Mouse (Mus musculus) thymus, postnatal 14 days (tissue): ENCODE results near the gene Rnasel.

Experiments
- DNase-seq: peaks from one replicate; pipeline ENCODE4 v3.0.0; 2021

Gene Rnasel

GRCm38 (mm10) chr1:153769998-153770775 is 21.0 kb downstream of the Rnasel start:
- DNase-seq: no peak

- DNase-seq: no peak
Observed at GRCm38 (mm10) chr1:153770776-153771167, 21.5 kb downstream of the Rnasel start.

GRCm38 (mm10) chr1:153775174-153775573 is 25.9 kb downstream of the Rnasel start:
- DNase-seq: no peak

GRCm38 (mm10) chr1:153776257-153776656 is 27.0 kb downstream of the Rnasel start:
- DNase-seq: no peak

GRCm38 (mm10) chr1:153778205-153778604 is 29.0 kb downstream of the Rnasel start:
- no peak for DNase-seq

- no peak for DNase-seq
Observed at GRCm38 (mm10) chr1:153783339-153783738, 34.1 kb downstream of the Rnasel start.

- no peak for DNase-seq
Observed at GRCm38 (mm10) chr1:153785608-153786007, 36.4 kb downstream of the Rnasel start.

- no peak for DNase-seq
Observed at GRCm38 (mm10) chr1:153790708-153791107, 41.5 kb downstream of the Rnasel start.

- DNase-seq: no peak
Observed at GRCm38 (mm10) chr1:153794241-153794640, 45.0 kb downstream of the Rnasel start.

- no peak for DNase-seq
Observed at GRCm38 (mm10) chr1:153802691-153803090, 53.5 kb downstream of the Rnasel start.

GRCm38 (mm10) chr1:153803530-153803929 is 54.3 kb downstream of the Rnasel start:
- DNase-seq: no peak

- peak; percentile 79 for DNase-seq
Observed at GRCm38 (mm10) chr1:153807390-153807993, 58.3 kb downstream of the Rnasel start.
